Mouse (Mus musculus) hindbrain, embryonic 10.5 days (tissue): ENCODE results near the gene Usp6nl. TPM values are rescaled to one million over a fixed set of nuclear protein-coding genes. Genes with fewer than 3 reads are reported as not detected.
A peak's percentile ranks its signal among the peaks of the same experiment; 100 is the strongest.

Experiments used
- DNase-seq: peaks from one replicate; pipeline ENCODE4 v3.0.0-alpha.2; 2017; ENCODE audit warnings: low spot score
- H3K27ac ChIP-seq: fragments of 300-500 bp; sonication (generic); 2 replicates; pipeline ENCODE4 v1.5.1; 2016; ENCODE audit warnings: mild to moderate bottlenecking, moderate library complexity
- H3K27me3 ChIP-seq: fragments of 300-500 bp; sonication (generic); 2 replicates; pipeline ENCODE4 v1.6.1; 2016; ENCODE audit warnings: mild to moderate bottlenecking; ENCODE audit not compliant: poor library complexity, insufficient read depth, severe bottlenecking
- H3K36me3 ChIP-seq: fragments of 300-500 bp; sonication (generic); 2 replicates; pipeline ENCODE4 v1.6.1; 2016; ENCODE audit warnings: mild to moderate bottlenecking, moderate library complexity
- H3K4me1 ChIP-seq: fragments of 300-500 bp; sonication (generic); replicated peaks from 2 replicates; pipeline ENCODE4 v1.6.1; 2016; ENCODE audit warnings: mild to moderate bottlenecking
- H3K4me3 ChIP-seq: fragments of 300-500 bp; sonication (generic); 2 replicates; pipeline ENCODE4 v1.5.1; 2016; ENCODE audit warnings: mild to moderate bottlenecking, moderate library complexity
- H3K9me3 ChIP-seq: fragments of 300-500 bp; sonication (generic); 2 replicates; pipeline ENCODE4 v1.6.1; 2016; ENCODE audit warnings: mild to moderate bottlenecking, moderate library complexity
- WGBS: fragments of 180-500 bp; shearing (Covaris S2); methylation state at CpG from one replicate; pipeline ENCODE4 v1.1.7; 2016; 5-methylcytosine and 5-hydroxymethylcytosine counted together
- polyA plus RNA-seq: library from polyadenylated mRNA; unstranded; fragments of >200 nt; fragmentation: Nextera tagmentation; extraction: Ambion mirVana; gene quantifications from 2 replicates; pipeline ENCODE4 v1.2.1, GENCODE M21; 2016

Gene Usp6nl
- polyA plus RNA-seq, 1 experiment from 2014 or later = 11.6 TPM

- 87% methylated on average over 1 of the region's 1 CpGs for WGBS
- no peak overlapping the region for H3K4me3 ChIP-seq
- no peak overlapping the region for H3K27ac ChIP-seq
- peaks cover 74% of the 10 kb centered on the region for H3K36me3 ChIP-seq
- H3K4me1 ChIP-seq = 0 out of 2 replicates have a peak, but pooled peaks cover 4% of the 10 kb centered on the region
- DNase-seq = no peak
- H3K9me3 ChIP-seq = no peaks in the 10 kb centered on the region
- no peaks in the 10 kb centered on the region for H3K27me3 ChIP-seq
Measured at GRCm38 (mm10) chr2:6412645-6413044, 90.2 kb downstream of the Usp6nl start.

DNA sequence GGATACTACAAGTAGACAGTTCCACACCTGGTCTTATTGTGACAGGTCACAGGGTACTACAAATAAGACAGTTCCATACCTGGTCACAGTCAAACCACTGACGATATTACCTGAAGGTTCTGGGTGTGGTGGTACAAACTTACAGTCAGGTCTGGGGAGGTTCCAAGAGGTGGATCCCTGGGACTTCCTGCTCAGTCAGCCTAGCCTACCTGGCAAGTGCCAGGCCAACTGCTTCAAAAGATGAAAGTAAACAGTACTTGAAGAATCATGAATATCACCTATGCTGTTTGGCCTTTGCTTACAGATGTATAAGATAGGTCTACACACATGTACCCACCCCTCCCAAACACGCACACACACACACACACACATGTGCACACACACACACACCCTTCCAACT lies 91.3 kb downstream of the Usp6nl start:
- Histone ChIP-seq H3K4me1 (0 out of 2 replicates have a peak, but pooled peaks cover 4% of the 10 kb centered on the region), H3K9me3 (no peaks in the 10 kb centered on the region), H3K36me3 (peaks cover 80% of the 10 kb centered on the region), H3K4me3 (no peak overlapping the region), H3K27me3 (no peaks in the 10 kb centered on the region), H3K27ac (no peak overlapping the region)
- WGBS = 94% methylated on average over 2 of the region's 2 CpGs
- DNase-seq = no peak

DNA sequence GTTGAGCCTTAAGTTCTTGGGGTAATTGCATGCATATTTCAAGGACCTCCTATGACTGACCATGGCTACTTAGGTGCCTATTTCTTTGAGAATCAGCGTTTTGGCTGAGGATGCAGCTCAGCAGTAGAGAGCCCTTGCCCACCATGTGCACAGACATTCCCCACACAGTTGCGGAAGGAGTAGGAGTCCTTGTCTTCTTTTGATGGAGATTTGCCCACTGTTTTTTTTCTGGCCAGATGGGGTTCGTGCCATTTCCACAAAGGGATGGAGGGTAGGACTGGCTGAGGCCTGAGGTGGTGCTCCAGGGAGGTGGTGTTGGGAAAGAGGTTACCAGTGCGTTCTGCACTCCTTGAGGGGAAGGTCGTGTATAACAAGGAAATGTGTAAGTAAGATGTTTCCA lies 91.9 kb downstream of the Usp6nl start:
- 91% methylated on average over 5 of the region's 5 CpGs for WGBS
- H3K27ac ChIP-seq = no peak overlapping the region
- H3K4me3 ChIP-seq = no peak overlapping the region
- no peak for DNase-seq
- H3K4me1 ChIP-seq = no peaks in the 10 kb centered on the region
- H3K27me3 ChIP-seq = no peaks in the 10 kb centered on the region
- no peaks in the 10 kb centered on the region for H3K9me3 ChIP-seq
- peaks cover 78% of the 10 kb centered on the region for H3K36me3 ChIP-seq

GRCm38 (mm10) chr2:6417158-6417557 lies 94.7 kb downstream of the Usp6nl start:
- H3K4me3 ChIP-seq = no peak overlapping the region
- no peaks in the 10 kb centered on the region for H3K27me3 ChIP-seq
- H3K4me1 ChIP-seq = no peaks in the 10 kb centered on the region
- peaks cover 79% of the 10 kb centered on the region for H3K36me3 ChIP-seq
- DNase-seq = no peak
- H3K27ac ChIP-seq = no peak overlapping the region
- WGBS = 93% methylated on average over 11 of the region's 11 CpGs
- no peaks in the 10 kb centered on the region for H3K9me3 ChIP-seq

DNA sequence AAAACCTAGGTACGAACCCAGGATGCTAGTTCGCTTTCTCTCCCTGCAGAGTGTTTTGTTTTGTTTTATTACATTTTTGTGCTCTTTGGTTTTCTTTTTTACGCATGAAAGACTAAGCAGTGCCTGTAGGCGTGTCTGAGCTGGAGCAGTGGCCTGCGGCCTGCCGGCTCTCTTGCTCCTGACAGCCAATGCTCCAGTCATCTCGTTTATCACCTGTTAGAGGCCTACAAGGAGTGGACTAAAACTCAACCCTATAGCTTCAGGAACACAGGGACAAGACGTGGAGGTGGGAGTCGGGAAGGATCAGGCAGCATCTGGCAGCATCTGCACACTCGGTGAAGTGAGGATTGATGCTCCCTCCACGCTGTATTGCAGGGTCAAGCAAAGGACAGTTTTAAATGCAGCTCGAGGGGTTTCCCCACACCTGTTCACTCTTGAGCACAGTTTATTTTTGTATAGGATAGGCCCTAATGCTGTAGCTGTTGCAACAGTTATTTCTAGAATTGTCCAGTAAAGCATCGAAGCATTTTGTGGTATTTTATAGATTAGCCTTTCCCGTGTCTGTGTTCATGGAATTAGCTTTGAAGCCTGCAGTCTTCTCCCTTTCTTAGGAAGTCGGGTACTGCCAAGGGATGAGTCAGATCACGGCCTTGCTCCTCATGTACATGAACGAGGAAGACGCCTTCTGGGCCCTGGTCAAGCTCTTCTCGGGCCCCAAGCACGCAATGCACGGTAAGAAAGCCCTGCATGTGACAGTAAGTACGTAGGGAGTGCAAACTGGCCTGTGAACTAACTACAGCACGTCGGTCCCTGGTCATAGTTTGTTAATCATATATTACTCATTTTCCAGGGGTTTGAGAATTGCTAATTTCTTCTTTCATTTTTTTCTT lies 101.4 kb downstream of the Usp6nl start:
- H3K4me1 ChIP-seq = no peaks in the 10 kb centered on the region
- no peak overlapping the region for H3K27ac ChIP-seq
- no peak overlapping the region for H3K4me3 ChIP-seq
- 90% methylated on average over 24 of the region's 24 CpGs for WGBS
- no peak for DNase-seq
- H3K9me3 ChIP-seq = no peaks in the 10 kb centered on the region
- no peaks in the 10 kb centered on the region for H3K27me3 ChIP-seq
- peaks cover 89% of the 10 kb centered on the region for H3K36me3 ChIP-seq

GRCm38 (mm10) chr2:6424851-6425250 lies 102.4 kb downstream of the Usp6nl start:
- Histone ChIP-seq H3K4me3 (no peak overlapping the region), H3K36me3 (peaks cover 90% of the 10 kb centered on the region), H3K9me3 (no peaks in the 10 kb centered on the region), H3K27me3 (no peaks in the 10 kb centered on the region), H3K4me1 (no peaks in the 10 kb centered on the region), H3K27ac (no peak overlapping the region)
- 91% methylated on average over 5 of the region's 5 CpGs for WGBS
- no peak for DNase-seq

GRCm38 (mm10) chr2:6436085-6436950 lies 113.9 kb downstream of the Usp6nl start:
- H3K27me3 ChIP-seq = no peaks in the 10 kb centered on the region
- H3K4me3 ChIP-seq = no peak overlapping the region
- 89% methylated on average over 16 of the region's 16 CpGs for WGBS
- peaks cover 73% of the 10 kb centered on the region for H3K36me3 ChIP-seq
- no peaks in the 10 kb centered on the region for H3K4me1 ChIP-seq
- H3K9me3 ChIP-seq = no peaks in the 10 kb centered on the region
- no peak overlapping the region for H3K27ac ChIP-seq
- DNase-seq = peak; percentile 46

GRCm38 (mm10) chr2:6441688-6442087 lies 119.2 kb downstream of the Usp6nl start:
- Histone ChIP-seq H3K27ac (no peak overlapping the region), H3K9me3 (no peaks in the 10 kb centered on the region), H3K36me3 (peaks cover 58% of the 10 kb centered on the region), H3K4me1 (no peaks in the 10 kb centered on the region), H3K27me3 (no peaks in the 10 kb centered on the region), H3K4me3 (no peak overlapping the region)
- DNase-seq = no peak
- WGBS = 93% methylated on average over 9 of the region's 9 CpGs

- Histone ChIP-seq H3K9me3 (no peaks in the 10 kb centered on the region), H3K4me3 (no peak overlapping the region), H3K4me1 (no peaks in the 10 kb centered on the region), H3K27me3 (no peaks in the 10 kb centered on the region), H3K27ac (no peak overlapping the region), H3K36me3 (peaks cover 52% of the 10 kb centered on the region)
- 87% methylated on average over 10 of the region's 10 CpGs for WGBS
- no peak for DNase-seq
Measured at GRCm38 (mm10) chr2:6442302-6442701, 119.8 kb downstream of the Usp6nl start.

DNA sequence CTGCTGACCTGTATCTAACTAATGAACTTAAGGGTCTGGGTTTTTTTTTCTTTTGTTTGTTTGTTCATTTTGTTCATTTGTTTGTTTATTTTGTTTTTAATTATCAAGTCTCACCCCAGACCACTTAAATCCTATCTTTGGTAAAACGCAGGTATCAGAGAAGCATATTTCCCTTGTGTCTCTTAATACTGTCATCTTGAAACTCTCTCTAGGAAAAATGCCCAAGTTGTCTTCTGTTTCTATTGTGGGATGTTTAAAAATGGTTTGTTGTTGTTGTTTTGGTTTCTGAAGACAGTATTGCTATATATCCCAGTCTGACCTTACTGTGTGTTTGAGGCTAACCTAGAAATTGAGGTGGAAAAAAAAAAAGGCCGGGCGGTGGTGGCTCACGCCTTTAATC lies 121.5 kb downstream of the Usp6nl start:
- Histone ChIP-seq H3K4me3 (no peak overlapping the region), H3K4me1 (no peaks in the 10 kb centered on the region), H3K27me3 (no peaks in the 10 kb centered on the region), H3K27ac (no peak overlapping the region), H3K9me3 (no peaks in the 10 kb centered on the region), H3K36me3 (peaks cover 38% of the 10 kb centered on the region)
- 94% methylated on average over 4 of the region's 4 CpGs for WGBS
- DNase-seq = no peak

DNA sequence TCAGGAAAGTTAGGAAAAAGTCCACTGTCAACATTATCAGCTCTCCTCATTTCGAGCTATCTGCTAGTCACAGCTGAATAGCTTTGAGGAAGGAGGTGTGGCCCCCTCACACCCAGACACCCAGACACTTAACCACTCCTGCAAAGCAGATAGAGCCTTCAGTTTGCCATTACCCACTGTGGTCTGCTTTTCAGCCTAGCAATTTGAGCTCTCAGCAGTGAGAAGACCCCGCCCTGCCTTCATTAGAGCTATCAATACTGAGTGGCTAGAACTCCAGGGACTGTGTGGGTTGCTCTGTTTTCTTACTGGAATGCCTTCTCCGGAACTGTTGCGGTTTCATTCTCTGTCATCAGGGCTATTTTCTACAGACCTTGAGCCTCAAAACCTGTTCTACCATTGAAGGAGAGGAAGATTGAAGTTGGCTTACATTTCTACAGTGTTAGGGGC lies 122.3 kb downstream of the Usp6nl start:
- Histone ChIP-seq H3K27ac (no peak overlapping the region), H3K4me1 (0 out of 2 replicates have a peak, but pooled peaks cover 2% of the 10 kb centered on the region), H3K9me3 (no peaks in the 10 kb centered on the region), H3K27me3 (no peaks in the 10 kb centered on the region), H3K4me3 (no peak overlapping the region), H3K36me3 (peaks cover 38% of the 10 kb centered on the region)
- 90% methylated on average over 4 of the region's 4 CpGs for WGBS
- DNase-seq = no peak

DNA sequence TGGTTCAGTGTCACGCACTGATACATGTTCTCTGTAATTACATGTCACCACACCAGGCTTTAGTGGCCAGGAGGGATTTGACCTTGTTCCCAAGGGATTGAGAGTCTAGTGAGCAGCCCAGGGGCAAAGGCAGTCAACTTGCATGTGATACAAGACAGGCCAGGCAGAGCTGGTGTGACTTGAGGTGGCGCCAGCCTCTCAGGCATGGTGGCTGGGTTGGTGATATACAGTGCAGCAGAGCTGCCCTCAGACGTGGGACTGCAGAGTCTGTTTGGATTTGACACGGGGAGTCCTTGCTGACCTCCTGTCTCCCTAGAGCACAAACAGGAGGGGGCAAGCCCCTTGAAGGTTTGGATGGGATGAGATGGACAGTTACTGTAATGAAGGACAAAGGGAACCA lies 123.4 kb downstream of the Usp6nl start:
- peaks cover 11% of the 10 kb centered on the region; the same call in 1 of the 2 replicates for H3K4me1 ChIP-seq
- H3K27me3 ChIP-seq = no peaks in the 10 kb centered on the region
- DNase-seq = no peak
- no peaks in the 10 kb centered on the region for H3K9me3 ChIP-seq
- H3K36me3 ChIP-seq = peaks cover 27% of the 10 kb centered on the region
- 0 out of 2 replicates have a peak overlapping the region, but pooled peaks have one; percentile 5 for H3K27ac ChIP-seq
- H3K4me3 ChIP-seq = no peak overlapping the region
- WGBS = 76% methylated on average over 4 of the region's 4 CpGs

DNA sequence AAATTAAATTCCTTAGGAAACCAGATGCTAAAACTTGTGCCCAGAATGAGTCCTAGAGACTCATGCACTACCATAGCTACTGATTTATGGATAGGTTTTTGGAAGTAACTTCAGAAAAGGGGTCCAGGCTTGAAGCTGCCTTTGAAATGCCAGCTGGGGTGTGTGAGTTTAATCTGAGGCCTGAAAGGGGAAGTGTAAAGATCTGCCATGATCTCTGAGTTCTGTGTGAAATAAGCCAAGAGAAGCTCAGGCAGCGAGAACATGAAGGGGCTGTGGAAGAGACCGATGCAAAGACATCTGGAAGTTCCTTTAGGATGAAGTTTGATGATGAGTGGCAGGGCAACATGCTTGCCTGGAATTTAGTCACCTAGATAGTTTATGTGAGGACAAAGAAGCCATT lies 126.4 kb downstream of the Usp6nl start:
- 92% methylated on average over 2 of the region's 2 CpGs for WGBS
- no peaks in the 10 kb centered on the region for H3K9me3 ChIP-seq
- DNase-seq = no peak

More for the DNA sequence above, 126.4 kb downstream of the Usp6nl start:
- no peak overlapping the region for H3K27ac ChIP-seq
- H3K36me3 ChIP-seq = peaks cover 11% of the 10 kb centered on the region
- H3K27me3 ChIP-seq = no peaks in the 10 kb centered on the region
- no peak overlapping the region for H3K4me3 ChIP-seq
- H3K4me1 ChIP-seq = peaks cover 11% of the 10 kb centered on the region; the same call in 1 of the 2 replicates
